Mouse (Mus musculus): ENCODE measurements around the gene Nsun2.

- TF ChIP-seq POLR2A (IDR thresholded peaks at IDR 0.05; ENCODE audit: extremely low read depth, insufficient read depth, low read length): no peak
- no peak for TF ChIP-seq CTCF (IDR thresholded peaks at IDR 0.05; ENCODE audit: extremely low read depth, insufficient read depth, low read length)
These were observed 58.7 kb downstream of the Nsun2 start for GRCm38 (mm10) chr13:69592226-69592625.

All from cortical plate, adult 2 months (tissue).